Mouse (Mus musculus) heart, adult 2 months (tissue): ENCODE results near the gene Tmod1.

Experiments used
- CTCF ChIP-seq: fragments of 200-600 bp; IDR thresholded peaks from 2 replicates; pipeline ENCODE4 v1.8.1; 2022; ENCODE audit warnings: antibody characterized with exemption, mild to moderate bottlenecking, moderate library complexity
- POLR2A ChIP-seq: fragments of 200-500 bp; IDR thresholded peaks from 2 replicates; pipeline ENCODE4 v1.6.1; 2011; ENCODE audit warnings: mild to moderate bottlenecking, low read depth, low read length, control low read depth; ENCODE audit not compliant: insufficient read depth

- no peak for TF ChIP-seq POLR2A
- TF ChIP-seq CTCF, result no peak
Measured at GRCm38 (mm10) chr4:46069851-46070482, 31.2 kb downstream of the Tmod1 start.
